Mouse (Mus musculus) G1E (cell line): ENCODE measurements around the gene Ak3. TPM values are rescaled to one million over a fixed set of nuclear protein-coding genes. Genes with fewer than 3 reads are reported as not detected.
A peak's percentile ranks its signal among the peaks of the same experiment; 100 is the strongest.

Experiments
- ATAC-seq: 2 replicates; pipeline ENCODE4 v1.8.0; 2016; ENCODE audit warnings: mild to moderate bottlenecking; ENCODE audit not compliant: insufficient number of reproducible peaks, poor library complexity, low FRiP score, severe bottlenecking; ENCODE audit errors: extremely low read depth
- DNase-seq: peaks from one replicate; pipeline ENCODE4 v3.0.0; 2012; ENCODE audit warnings: low spot score
- H3K27me3 ChIP-seq: 2 replicates; pipeline ENCODE4 v1.6.1; 2012; ENCODE audit warnings: mild to moderate bottlenecking, low read length, inconsistent platforms; ENCODE audit not compliant: insufficient read depth
- H3K36me3 ChIP-seq: replicated peaks from 2 replicates; pipeline ENCODE3; 2012; ENCODE audit warnings: mild to moderate bottlenecking, inconsistent platforms
- H3K4me1 ChIP-seq: 2 replicates; pipeline ENCODE4 v1.6.1; 2012; ENCODE audit warnings: low read depth, low read length, inconsistent platforms, mixed read lengths; ENCODE audit not compliant: insufficient read depth
- H3K4me3 ChIP-seq: 2 replicates; pipeline ENCODE4 v1.5.1; 2012; ENCODE audit warnings: low read depth, mild to moderate bottlenecking, inconsistent platforms, low read length, moderate library complexity, mixed read lengths
- H3K9me3 ChIP-seq: replicated peaks from 2 replicates; pipeline ENCODE4 v1.6.1; 2012; ENCODE audit warnings: inconsistent platforms
- CTCF ChIP-seq: IDR thresholded peaks from 2 replicates; pipeline ENCODE4 v1.5.1; 2012; ENCODE audit warnings: low read depth, low read length, inconsistent platforms, mixed read lengths
- GATA1 ChIP-seq: IDR thresholded peaks from 2 replicates; pipeline ENCODE4 v1.6.1; 2012; ENCODE audit warnings: borderline replicate concordance, low read length, inconsistent platforms, mixed read lengths
- GATA2 ChIP-seq: IDR thresholded peaks from 2 replicates; pipeline ENCODE4 v1.6.1; 2012; ENCODE audit warnings: low read depth, low read length, inconsistent platforms, borderline replicate concordance
- POLR2AphosphoS5 ChIP-seq: IDR thresholded peaks from 2 replicates; pipeline ENCODE4 v1.6.1; 2012; ENCODE audit warnings: low read depth, low read length, inconsistent platforms; ENCODE audit not compliant: insufficient replicate concordance
- TAL1 ChIP-seq: conservative IDR thresholded peaks from 2 replicates; pipeline ENCODE4 v1.6.1; 2012; ENCODE audit warnings: low read depth, low read length, inconsistent platforms, mixed read lengths
- polyA plus RNA-seq: library from polyadenylated mRNA; stranded (reverse); fragments of >175 nt; gene quantifications from 2 replicates; pipeline ENCODE4 v1.2.3, GENCODE M21; 2012
- total RNA-seq, 2 experiments: library from RNA; stranded (forward) in 1 of 2; stranded (reverse) in 1 of 2; fragments of 200-1000 nt in 1 of 2; fragments of >200 nt in 1 of 2; fragmentation: Nextera tagmentation in 1 of 2; gene quantifications; 2 replicates each; pipeline ENCODE4 v1.2.3; 2014 to 2017

The Ak3 gene
- total and polyA plus RNA-seq, 3 experiments = 27.2 to 165 (median 77.6) TPM

- TF ChIP-seq TAL1 (peak; percentile 87), POLR2AphosphoS5 (peak; percentile 45; the same call in 1 of the 2 replicates), GATA2 (no peak), GATA1 (no peak)
- DNase-seq (peak; percentile 84), ATAC-seq (peak; percentile 85)
- Histone ChIP-seq H3K4me3 (peak overlapping the region; percentile 52; the same call in 1 of the 2 replicates), H3K36me3 (peaks cover 4% of the 10 kb centered on the region), H3K27me3 (no peaks in the 10 kb centered on the region), H3K9me3 (no peaks in the 10 kb centered on the region), H3K4me1 (peaks cover 78% of the 10 kb centered on the region)
These were observed 16.8 kb upstream of the Ak3 start for GRCm38 (mm10) chr19:29064451-29065102.

DNA sequence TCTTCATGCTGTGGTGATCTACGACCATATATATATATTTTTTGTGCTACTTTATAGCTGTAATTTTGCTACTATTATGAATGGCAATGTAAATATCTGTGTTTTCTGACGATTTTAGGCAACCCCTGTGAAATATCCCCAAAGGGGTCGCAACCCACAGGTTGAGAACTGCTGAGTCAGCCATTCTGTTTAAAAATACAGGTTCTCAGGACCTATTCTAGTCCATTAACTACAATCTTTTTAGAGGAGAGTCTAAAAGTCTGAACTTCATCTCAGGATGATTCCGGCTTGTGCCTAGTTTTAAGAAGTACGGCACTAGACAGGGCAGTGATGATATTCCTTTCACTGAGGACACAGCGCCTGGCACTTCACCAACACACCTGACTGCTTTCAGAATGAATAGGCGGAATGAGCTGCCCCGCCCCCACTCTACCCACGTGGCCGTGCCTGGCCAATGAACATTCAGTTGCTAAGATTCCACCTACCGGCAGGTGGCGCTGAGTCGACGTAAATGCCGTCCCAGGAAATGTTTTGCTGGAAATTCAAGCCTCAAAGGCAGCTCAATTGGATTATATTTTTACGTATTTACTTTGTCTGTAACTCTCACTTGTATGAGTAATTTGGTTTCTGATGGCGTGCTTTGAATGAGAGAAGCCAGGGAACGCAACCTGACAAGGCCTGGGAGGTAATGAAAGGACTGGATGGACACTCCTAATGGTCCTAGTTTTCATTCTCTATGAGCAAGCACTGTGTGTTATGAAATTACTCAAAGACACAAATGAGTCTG lies 16.0 kb upstream of the Ak3 start:
- ATAC-seq = peak; percentile 5; the same call in 1 of the 2 replicates
- DNase-seq = peak; percentile 35
- H3K27me3 ChIP-seq = no peaks in the 10 kb centered on the region
- no peak for TF ChIP-seq TAL1
- peak; percentile 48; the same call in 1 of the 2 replicates for TF ChIP-seq CTCF
- peak overlapping the region; percentile 40; the same call in 1 of the 2 replicates for H3K4me3 ChIP-seq
- no peaks in the 10 kb centered on the region for H3K36me3 ChIP-seq
- H3K9me3 ChIP-seq = no peaks in the 10 kb centered on the region
- H3K4me1 ChIP-seq = peaks cover 78% of the 10 kb centered on the region

DNA sequence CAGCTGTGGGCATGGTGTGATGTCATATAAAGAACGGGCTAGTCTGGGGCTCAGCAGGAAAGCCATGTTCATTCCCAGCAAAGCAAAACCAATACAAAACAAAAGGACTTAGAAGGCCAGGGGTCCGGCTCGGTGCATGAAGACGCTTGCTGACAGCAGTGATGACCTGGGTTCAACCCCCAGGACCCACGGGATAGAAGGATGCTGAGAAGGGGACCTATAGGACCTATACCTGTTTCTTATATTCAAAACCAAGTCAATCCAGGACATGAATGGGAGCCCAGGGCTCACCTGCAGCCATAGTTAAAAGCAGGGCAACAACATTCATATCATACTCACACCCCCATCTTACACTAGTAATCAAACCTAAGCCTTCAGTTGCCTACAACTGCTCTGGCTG lies 15.2 kb upstream of the Ak3 start:
- no peaks in the 10 kb centered on the region for H3K9me3 ChIP-seq
- DNase-seq = no peak
- no peak overlapping the region for H3K4me3 ChIP-seq
- TF ChIP-seq GATA1 (no peak), CTCF (no peak), POLR2AphosphoS5 (no peak), TAL1 (no peak), GATA2 (no peak)
- no peak for ATAC-seq
- H3K4me1 ChIP-seq = peaks cover 79% of the 10 kb centered on the region
- H3K36me3 ChIP-seq = no peaks in the 10 kb centered on the region
- H3K27me3 ChIP-seq = no peaks in the 10 kb centered on the region

DNA sequence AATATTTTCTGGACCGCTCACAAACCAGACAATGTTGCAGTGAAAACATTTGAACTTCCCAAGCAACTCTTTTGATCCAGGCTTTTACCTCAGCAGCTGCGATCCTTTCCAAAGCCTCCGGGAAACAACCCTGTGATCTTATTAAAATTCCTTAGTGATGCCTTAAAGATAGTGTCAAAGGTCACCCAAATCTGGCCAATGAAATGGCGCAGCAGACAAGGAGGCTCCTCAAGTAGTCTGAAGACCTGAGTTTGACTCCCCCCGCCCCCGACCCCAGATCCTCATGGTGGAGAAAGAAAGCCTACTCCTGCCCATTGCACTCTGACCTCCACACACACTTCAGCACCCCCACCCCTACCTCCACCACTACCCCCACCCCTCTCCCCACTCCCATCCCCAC lies 12.5 kb upstream of the Ak3 start:
- H3K36me3 ChIP-seq = no peaks in the 10 kb centered on the region
- H3K4me3 ChIP-seq = no peak overlapping the region; the same call in 1 of the 2 replicates
- peaks cover 3% of the 10 kb centered on the region; the same call in 1 of the 2 replicates for H3K27me3 ChIP-seq
- ATAC-seq (no peak), DNase-seq (no peak)
- no peaks in the 10 kb centered on the region for H3K9me3 ChIP-seq
- peaks cover 72% of the 10 kb centered on the region for H3K4me1 ChIP-seq
- TF ChIP-seq CTCF (no peak), TAL1 (no peak)

GRCm38 (mm10) chr19:29059688-29060087 lies 11.9 kb upstream of the Ak3 start:
- no peaks in the 10 kb centered on the region for H3K9me3 ChIP-seq
- DNase-seq (no peak), ATAC-seq (no peak)
- H3K4me3 ChIP-seq = no peak overlapping the region
- TF ChIP-seq GATA1 (no peak), GATA2 (no peak), TAL1 (no peak), CTCF (no peak), POLR2AphosphoS5 (no peak)
- peaks cover 68% of the 10 kb centered on the region for H3K4me1 ChIP-seq
- H3K27me3 ChIP-seq = peaks cover 4% of the 10 kb centered on the region; the same call in 1 of the 2 replicates
- no peaks in the 10 kb centered on the region for H3K36me3 ChIP-seq

- Histone ChIP-seq H3K27me3 (peaks cover 4% of the 10 kb centered on the region; the same call in 1 of the 2 replicates), H3K4me3 (no peak overlapping the region), H3K36me3 (no peaks in the 10 kb centered on the region), H3K9me3 (no peaks in the 10 kb centered on the region), H3K4me1 (peaks cover 61% of the 10 kb centered on the region)
- no peak for TF ChIP-seq TAL1
- no peak for TF ChIP-seq CTCF
- TF ChIP-seq POLR2AphosphoS5 = no peak
- no peak for TF ChIP-seq GATA2
- TF ChIP-seq GATA1 = no peak
- DNase-seq (no peak), ATAC-seq (no peak)
These were observed 11.0 kb upstream of the Ak3 start for GRCm38 (mm10) chr19:29058741-29059140.
